Mouse (Mus musculus) heart, adult 8-10 months (tissue): ENCODE measurements at regions not wholly inside any gene's neighbourhood (a gene's known extent, or its start where the extent isn't known, plus 50 kb on each side); places are given as distances from the start of the nearest gene placed in this dataset.
"Not testable (repeated sequence)": the region's sequence is repeated elsewhere in the genome, so short reads cannot be mapped to it uniquely, and the experiment has no call there.

Experiments
- DNase-seq: peaks from one replicate; pipeline ENCODE4 v3.0.0; 2022; ENCODE audit warnings: low spot score

- no peak for DNase-seq
Observed at GRCm38 (mm10) chr5:18502831-18503230, 142.7 kb upstream of the Gnai1 start.

- DNase-seq, result no peak
Observed at GRCm38 (mm10) chr5:18494305-18494704, 134.2 kb upstream of the Gnai1 start.

- no peak for DNase-seq
Observed at GRCm38 (mm10) chr5:18489709-18490108, 129.6 kb upstream of the Gnai1 start.

- DNase-seq, result no peak
Observed at GRCm38 (mm10) chr5:18487076-18487772, 127.1 kb upstream of the Gnai1 start.

- no peak for DNase-seq
Observed at GRCm38 (mm10) chr5:18484376-18484775, 124.2 kb upstream of the Gnai1 start.

GRCm38 (mm10) chr5:18478420-18478819, 118.3 kb upstream of the Gnai1 start:
- no peak for DNase-seq

- DNase-seq, result no peak
Observed at GRCm38 (mm10) chr5:18477372-18478017, 117.3 kb upstream of the Gnai1 start.

GRCm38 (mm10) chr5:18472114-18472513, 112.0 kb upstream of the Gnai1 start:
- DNase-seq, result no peak

- DNase-seq, result no peak
Observed at GRCm38 (mm10) chr5:18457771-18458170, 97.6 kb upstream of the Gnai1 start.

- DNase-seq, result no peak
Observed at GRCm38 (mm10) chr5:18456196-18456595, 96.0 kb upstream of the Gnai1 start.

- not testable (repeated sequence) for DNase-seq
Observed at GRCm38 (mm10) chr5:18452871-18453757, 93.0 kb upstream of the Gnai1 start.

GRCm38 (mm10) chr5:18449261-18449660, 89.1 kb upstream of the Gnai1 start:
- DNase-seq, result no peak

GRCm38 (mm10) chr5:18448330-18448670, 88.1 kb upstream of the Gnai1 start:
- DNase-seq, result no peak

- DNase-seq, result no peak
Observed at GRCm38 (mm10) chr5:18447665-18448329, 87.6 kb upstream of the Gnai1 start.

- DNase-seq, result peak; percentile 60
Observed at GRCm38 (mm10) chr5:18445969-18446368, 85.8 kb upstream of the Gnai1 start.

GRCm38 (mm10) chr5:18439986-18440385, 79.8 kb upstream of the Gnai1 start:
- no peak for DNase-seq

GRCm38 (mm10) chr5:18439281-18439680, 79.1 kb upstream of the Gnai1 start:
- DNase-seq, result no peak

GRCm38 (mm10) chr5:18436099-18436748, 76.1 kb upstream of the Gnai1 start:
- no peak for DNase-seq

- no peak for DNase-seq
Observed at GRCm38 (mm10) chr5:18434245-18434644, 74.1 kb upstream of the Gnai1 start.

GRCm38 (mm10) chr5:18433287-18433686, 73.1 kb upstream of the Gnai1 start:
- DNase-seq, result no peak

- no peak for DNase-seq
Observed at GRCm38 (mm10) chr5:18425098-18425497, 64.9 kb upstream of the Gnai1 start.
